Mouse (Mus musculus) lung, embryonic 15.5 days (tissue): ENCODE measurements around the gene Cpsf4l. TPM values are rescaled to one million over a fixed set of nuclear protein-coding genes. Genes with fewer than 3 reads are reported as not detected.

Experiments
- ATAC-seq: fragments of 200-750 bp; cut with Nextera tagmentation; 2 replicates; pipeline ENCODE4 v1.8.0; 2017; ENCODE audit warnings: moderate number of reproducible peaks, borderline replicate concordance; ENCODE audit not compliant: low FRiP score, low TSS enrichment; ENCODE audit errors: extremely low read depth
- H3K27ac ChIP-seq: fragments of 300-500 bp; sonication (generic); 2 replicates; pipeline ENCODE4 v1.5.1; 2015; ENCODE audit warnings: moderate library complexity, mild to moderate bottlenecking, inconsistent platforms
- H3K27me3 ChIP-seq: fragments of 300-500 bp; sonication (generic); 2 replicates; pipeline ENCODE4 v1.6.1; 2015; ENCODE audit warnings: inconsistent platforms
- H3K36me3 ChIP-seq: fragments of 300-500 bp; sonication (generic); 2 replicates; pipeline ENCODE4 v1.6.1; 2015; ENCODE audit warnings: inconsistent platforms
- H3K4me1 ChIP-seq: fragments of 300-500 bp; sonication (generic); 2 replicates; pipeline ENCODE4 v1.6.1; 2015; ENCODE audit warnings: inconsistent platforms
- H3K4me2 ChIP-seq: fragments of 300-500 bp; sonication (generic); 2 replicates; pipeline ENCODE4 v1.6.1; 2015; ENCODE audit warnings: inconsistent platforms, mild to moderate bottlenecking, moderate library complexity
- H3K4me3 ChIP-seq: fragments of 300-500 bp; sonication (generic); 2 replicates; pipeline ENCODE4 v1.5.1; 2015; ENCODE audit warnings: mild to moderate bottlenecking, inconsistent platforms
- H3K9ac ChIP-seq: fragments of 300-500 bp; sonication (generic); 2 replicates; pipeline ENCODE4 v1.6.1; 2015; ENCODE audit warnings: inconsistent platforms
- H3K9me3 ChIP-seq: fragments of 300-500 bp; sonication (generic); 2 replicates; pipeline ENCODE4 v1.6.1; 2016; ENCODE audit warnings: inconsistent platforms
- WGBS: fragments of 180-500 bp; shearing (Covaris S2); methylation state at CpG from one replicate; pipeline ENCODE4 v1.1.7; 2015; 5-methylcytosine and 5-hydroxymethylcytosine counted together
- polyA plus RNA-seq: library from polyadenylated mRNA; unstranded; fragments of >200 nt; fragmentation: Nextera tagmentation; extraction: Ambion mirVana; gene quantifications from 2 replicates; pipeline ENCODE4 v1.2.1, GENCODE M21; 2015

Gene Cpsf4l
- polyA plus RNA-seq, 1 experiment from 2014 or later, result 2.7 TPM

- peak overlapping the region; percentile 86 for H3K4me2 ChIP-seq
- H3K9me3 ChIP-seq, result no peaks in the 10 kb centered on the region
- H3K9ac ChIP-seq, result peak overlapping the region; percentile 92
- no peaks in the 10 kb centered on the region for H3K27me3 ChIP-seq
- WGBS, result 2% methylated on average over 21 of the region's 21 CpGs
- H3K4me3 ChIP-seq, result peak overlapping the region; percentile 81
- peak overlapping the region; percentile 98 for H3K27ac ChIP-seq
- H3K36me3 ChIP-seq, result peaks cover 20% of the 10 kb centered on the region; the same call in 1 of the 2 replicates
- H3K4me1 ChIP-seq, result peaks cover 55% of the 10 kb centered on the region
- ATAC-seq, result peak; percentile 40
These were observed 39.1 kb upstream of the Cpsf4l start for GRCm38 (mm10) chr11:113748797-113749521.

GRCm38 (mm10) chr11:113747725-113748380 is 38.0 kb upstream of the Cpsf4l start:
- Histone ChIP-seq H3K4me1 (peaks cover 52% of the 10 kb centered on the region), H3K36me3 (peaks cover 29% of the 10 kb centered on the region), H3K4me3 (peak overlapping the region; percentile 81), H3K27me3 (no peaks in the 10 kb centered on the region), H3K9me3 (no peaks in the 10 kb centered on the region), H3K4me2 (peak overlapping the region; percentile 86), H3K27ac (peak overlapping the region; percentile 98), H3K9ac (peak overlapping the region; percentile 92)
- WGBS, result 57% methylated on average over 11 of the region's 11 CpGs
- ATAC-seq, result no peak

- no peaks in the 10 kb centered on the region for H3K27me3 ChIP-seq
- peak overlapping the region; percentile 81 for H3K4me3 ChIP-seq
- peaks cover 46% of the 10 kb centered on the region for H3K4me1 ChIP-seq
- peak overlapping the region; percentile 98 for H3K27ac ChIP-seq
- WGBS, result 36% methylated on average over 16 of the region's 16 CpGs
- no peak for ATAC-seq
- 0 out of 2 replicates have a peak overlapping the region, but pooled peaks have one; percentile 92 for H3K9ac ChIP-seq
- no peaks in the 10 kb centered on the region for H3K9me3 ChIP-seq
- peaks cover 36% of the 10 kb centered on the region for H3K36me3 ChIP-seq
- H3K4me2 ChIP-seq, result peak overlapping the region; percentile 86
These were observed 37.2 kb upstream of the Cpsf4l start for GRCm38 (mm10) chr11:113747056-113747455.

- H3K4me1 ChIP-seq, result peaks cover 45% of the 10 kb centered on the region
These were observed 36.1 kb upstream of the Cpsf4l start for GRCm38 (mm10) chr11:113745961-113746360.

GRCm38 (mm10) chr11:113742998-113743397 is 33.2 kb upstream of the Cpsf4l start:
- Histone ChIP-seq H3K36me3 (peaks cover 36% of the 10 kb centered on the region), H3K4me3 (no peak overlapping the region), H3K27me3 (no peaks in the 10 kb centered on the region), H3K27ac (no peak overlapping the region), H3K9me3 (no peaks in the 10 kb centered on the region), H3K4me2 (no peak overlapping the region), H3K9ac (no peak overlapping the region), H3K4me1 (peaks cover 53% of the 10 kb centered on the region)
- no peak for ATAC-seq
- WGBS, result 94% methylated on average over 1 of the region's 1 CpGs

More at GRCm38 (mm10) chr11:113745961-113746360, 36.1 kb upstream of the Cpsf4l start:
- no peak for ATAC-seq
- WGBS, result 61% methylated on average over 4 of the region's 4 CpGs
- peaks cover 38% of the 10 kb centered on the region for H3K36me3 ChIP-seq
- no peak overlapping the region for H3K4me3 ChIP-seq
- no peak overlapping the region for H3K27ac ChIP-seq
- no peaks in the 10 kb centered on the region for H3K9me3 ChIP-seq
- H3K27me3 ChIP-seq, result no peaks in the 10 kb centered on the region
- H3K9ac ChIP-seq, result no peak overlapping the region
- no peak overlapping the region for H3K4me2 ChIP-seq

GRCm38 (mm10) chr11:113740100-113740499 is 30.3 kb upstream of the Cpsf4l start:
- H3K4me1 ChIP-seq, result peaks cover 59% of the 10 kb centered on the region
- no peak; the same call in 1 of the 2 replicates for ATAC-seq
- WGBS, result 33% methylated on average over 7 of the region's 7 CpGs
- no peak overlapping the region for H3K4me2 ChIP-seq
- 0 out of 2 replicates have a peak overlapping the region, but pooled peaks have one; percentile 7 for H3K27ac ChIP-seq
- H3K27me3 ChIP-seq, result no peaks in the 10 kb centered on the region
- no peak overlapping the region for H3K4me3 ChIP-seq
- H3K36me3 ChIP-seq, result peaks cover 22% of the 10 kb centered on the region
- H3K9ac ChIP-seq, result no peak overlapping the region
- no peaks in the 10 kb centered on the region for H3K9me3 ChIP-seq

GRCm38 (mm10) chr11:113739213-113739612 is 29.4 kb upstream of the Cpsf4l start:
- WGBS, result 39% methylated on average over 8 of the region's 8 CpGs
- Histone ChIP-seq H3K4me1 (peaks cover 68% of the 10 kb centered on the region), H3K4me2 (peak overlapping the region; percentile 2; the same call in 1 of the 2 replicates), H3K36me3 (peaks cover 18% of the 10 kb centered on the region), H3K9ac (no peak overlapping the region), H3K27ac (peak overlapping the region; percentile 16), H3K4me3 (no peak overlapping the region), H3K9me3 (no peaks in the 10 kb centered on the region), H3K27me3 (no peaks in the 10 kb centered on the region)
- ATAC-seq, result no peak

- Histone ChIP-seq H3K27me3 (no peaks in the 10 kb centered on the region), H3K36me3 (peaks cover 10% of the 10 kb centered on the region), H3K9me3 (no peaks in the 10 kb centered on the region), H3K27ac (no peak overlapping the region), H3K4me1 (peaks cover 81% of the 10 kb centered on the region), H3K9ac (no peak overlapping the region), H3K4me2 (no peak overlapping the region), H3K4me3 (no peak overlapping the region)
- ATAC-seq, result no peak
- WGBS, result 67% methylated on average over 8 of the region's 8 CpGs
These were observed 28.1 kb upstream of the Cpsf4l start for GRCm38 (mm10) chr11:113737912-113738311.

GRCm38 (mm10) chr11:113737553-113737854 is 27.7 kb upstream of the Cpsf4l start:
- no peaks in the 10 kb centered on the region for H3K27me3 ChIP-seq
- ATAC-seq, result no peak
- 43% methylated on average over 3 of the region's 3 CpGs for WGBS
- H3K4me3 ChIP-seq, result no peak overlapping the region
- H3K9me3 ChIP-seq, result no peaks in the 10 kb centered on the region
- peaks cover 6% of the 10 kb centered on the region; the same call in 1 of the 2 replicates for H3K36me3 ChIP-seq
- H3K4me2 ChIP-seq, result no peak overlapping the region
- H3K9ac ChIP-seq, result no peak overlapping the region
- no peak overlapping the region for H3K27ac ChIP-seq
- peaks cover 85% of the 10 kb centered on the region for H3K4me1 ChIP-seq

GRCm38 (mm10) chr11:113736848-113737552 is 27.2 kb upstream of the Cpsf4l start:
- no peak for ATAC-seq
- peaks cover 87% of the 10 kb centered on the region for H3K4me1 ChIP-seq
- H3K4me3 ChIP-seq, result no peak overlapping the region
- H3K4me2 ChIP-seq, result no peak overlapping the region
- no peaks in the 10 kb centered on the region for H3K27me3 ChIP-seq
- 65% methylated on average over 11 of the region's 11 CpGs for WGBS
- no peak overlapping the region for H3K27ac ChIP-seq
- H3K9ac ChIP-seq, result no peak overlapping the region
- H3K9me3 ChIP-seq, result no peaks in the 10 kb centered on the region
- peaks cover 2% of the 10 kb centered on the region; the same call in 1 of the 2 replicates for H3K36me3 ChIP-seq

GRCm38 (mm10) chr11:113735151-113735550 is 25.3 kb upstream of the Cpsf4l start:
- H3K9me3 ChIP-seq, result no peaks in the 10 kb centered on the region
- H3K4me2 ChIP-seq, result no peak overlapping the region
- no peak overlapping the region for H3K9ac ChIP-seq
- H3K27ac ChIP-seq, result peak overlapping the region; percentile 78
- no peak for ATAC-seq
- H3K4me3 ChIP-seq, result no peak overlapping the region
- H3K4me1 ChIP-seq, result peaks cover 96% of the 10 kb centered on the region
- no peaks in the 10 kb centered on the region for H3K36me3 ChIP-seq
- 52% methylated on average over 6 of the region's 6 CpGs for WGBS
- no peaks in the 10 kb centered on the region for H3K27me3 ChIP-seq
